Mouse (Mus musculus) granulocyte monocyte progenitor cell, adult 5-6 weeks (primary cell): ENCODE measurements around the gene Vmn2r98. TPM values are rescaled to one million over a fixed set of nuclear protein-coding genes. Genes with fewer than 3 reads are reported as not detected.
"Not testable (repeated sequence)": the region's sequence is repeated elsewhere in the genome, so short reads cannot be mapped to it uniquely, and the experiment has no call there.

Source experiments
- ATAC-seq: replicated peaks from 2 replicates; pipeline ENCODE4 v1.8.0; 2016; ENCODE audit warnings: mild to moderate bottlenecking, moderate TSS enrichment, inconsistent platforms; ENCODE audit not compliant: poor library complexity, severe bottlenecking
- total RNA-seq, 2 experiments: library from RNA; stranded (forward) in 1 of 2; stranded (reverse) in 1 of 2; fragments of 200-712, 200-1000 nt in 1 of 2; fragments of >200 nt in 1 of 2; fragmentation: Nextera tagmentation in 1 of 2; gene quantifications; 2 replicates each; pipeline ENCODE4 v1.2.3; 2014 to 2017

Vmn2r98 gene
- total RNA-seq (2014; fragmentation: Nextera tagmentation) = not detected in 2 replicates
- not detected in 2 replicates for total RNA-seq (2017)

DNA sequence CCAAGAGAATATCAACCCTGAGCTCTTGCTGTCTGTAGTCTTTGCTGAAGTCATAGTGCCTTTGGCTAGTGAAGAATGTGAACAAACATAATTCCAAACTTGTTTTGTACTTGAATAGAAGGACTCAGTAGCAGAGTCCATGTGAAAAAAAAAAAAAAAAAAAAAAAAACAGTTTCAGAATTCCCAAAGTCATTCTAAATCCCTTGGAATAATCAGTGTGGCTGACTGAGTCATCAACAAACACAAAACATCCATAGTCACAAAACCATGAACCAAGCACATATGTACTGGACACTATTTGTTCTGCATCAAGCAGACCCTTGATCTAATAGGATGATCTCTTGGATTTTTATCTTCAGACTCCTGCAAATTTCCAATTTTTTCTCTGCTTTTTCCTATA, at the start of gene Vmn2r98:
Vmn2r98 (plus strand) TSS at position 301 of the 400 bp plus-strand sequence.
- ATAC-seq = not testable (repeated sequence)

GRCm38 (mm10) chr17:19031441-19031840, 21.8 kb upstream of the Vmn2r98 start:
- ATAC-seq = not testable (repeated sequence)

DNA sequence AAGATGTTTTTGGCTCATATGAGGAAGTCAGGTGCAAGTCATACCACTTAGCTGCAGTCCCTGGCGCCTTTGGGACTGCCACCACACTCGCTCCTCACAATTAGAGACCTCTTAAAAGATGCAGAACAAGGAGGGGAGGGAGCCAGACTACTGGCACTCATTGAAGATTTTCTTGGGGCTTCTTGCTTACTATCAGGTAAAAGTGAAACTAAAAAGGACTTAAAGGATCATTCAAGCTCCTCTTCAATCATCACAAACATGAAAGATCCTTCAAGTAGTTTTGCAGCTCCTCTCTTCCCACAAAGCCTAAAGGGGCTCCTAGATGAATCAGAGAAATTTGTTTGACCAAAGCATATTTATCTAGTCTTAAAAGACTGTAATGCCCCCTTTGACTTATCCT, 21.3 kb upstream of the Vmn2r98 start:
- ATAC-seq = no peak

GRCm38 (mm10) chr17:19032721-19033120, 20.5 kb upstream of the Vmn2r98 start:
- ATAC-seq = no peak

Other genes with a start within 250 kb of the Vmn2r98 start
- not detected in 2 replicates for gene Vmn2r97, start 139.2 kb upstream of the Vmn2r98 start, total RNA-seq (2014; fragmentation: Nextera tagmentation)
- not detected in 2 replicates for gene Vmn2r97, start 139.2 kb upstream of the Vmn2r98 start, total RNA-seq (2017)